Mouse (Mus musculus) liver, embryonic 12.5 days (tissue): ENCODE results near the gene Fam168a. TPM values are rescaled to one million over a fixed set of nuclear protein-coding genes. Genes with fewer than 3 reads are reported as not detected.
A peak's percentile ranks its signal among the peaks of the same experiment; 100 is the strongest.

Source experiments
- ATAC-seq: fragments of 200-750 bp; cut with Nextera tagmentation; 2 replicates; pipeline ENCODE4 v1.8.0; 2017; ENCODE audit warnings: moderate number of reproducible peaks, mild to moderate bottlenecking, moderate library complexity
- H3K27ac ChIP-seq: fragments of 300-500 bp; sonication (generic); 2 replicates; pipeline ENCODE4 v1.5.1; 2016; ENCODE audit warnings: mild to moderate bottlenecking
- H3K27me3 ChIP-seq: fragments of 300-500 bp; sonication (generic); replicated peaks from 2 replicates; pipeline ENCODE4 v1.6.1; 2016; ENCODE audit warnings: mild to moderate bottlenecking, moderate library complexity
- H3K36me3 ChIP-seq: fragments of 300-500 bp; sonication (generic); 2 replicates; pipeline ENCODE4 v1.6.1; 2016; ENCODE audit warnings: mild to moderate bottlenecking, moderate library complexity
- H3K4me1 ChIP-seq: fragments of 300-500 bp; sonication (generic); 2 replicates; pipeline ENCODE4 v1.6.1; 2016
- H3K4me2 ChIP-seq: fragments of 300-500 bp; sonication (generic); 2 replicates; pipeline ENCODE4 v1.6.1; 2016; ENCODE audit warnings: mild to moderate bottlenecking, moderate library complexity
- H3K4me3 ChIP-seq: fragments of 300-500 bp; sonication (generic); 2 replicates; pipeline ENCODE4 v1.5.1; 2016; ENCODE audit warnings: mild to moderate bottlenecking, moderate library complexity
- H3K9ac ChIP-seq: fragments of 300-500 bp; sonication (generic); 2 replicates; pipeline ENCODE4 v1.6.1; 2016; ENCODE audit warnings: mild to moderate bottlenecking, moderate library complexity
- H3K9me3 ChIP-seq: fragments of 300-500 bp; sonication (generic); replicated peaks from 2 replicates; pipeline ENCODE4 v1.6.1; 2016; ENCODE audit warnings: mild to moderate bottlenecking, moderate library complexity
- WGBS: fragments of 180-500 bp; shearing (Covaris S2); methylation state at CpG from one replicate; pipeline ENCODE4 v1.1.7; 2016; ENCODE audit not compliant: insufficient replicate concordance; 5-methylcytosine and 5-hydroxymethylcytosine counted together
- polyA plus RNA-seq: library from polyadenylated mRNA; unstranded; fragments of >200 nt; fragmentation: Nextera tagmentation; extraction: Ambion mirVana; gene quantifications from 2 replicates; pipeline ENCODE4 v1.2.1, GENCODE M21; 2016

Fam168a gene
- polyA plus RNA-seq, 1 experiment from 2014 or later = 7.1 TPM

DNA sequence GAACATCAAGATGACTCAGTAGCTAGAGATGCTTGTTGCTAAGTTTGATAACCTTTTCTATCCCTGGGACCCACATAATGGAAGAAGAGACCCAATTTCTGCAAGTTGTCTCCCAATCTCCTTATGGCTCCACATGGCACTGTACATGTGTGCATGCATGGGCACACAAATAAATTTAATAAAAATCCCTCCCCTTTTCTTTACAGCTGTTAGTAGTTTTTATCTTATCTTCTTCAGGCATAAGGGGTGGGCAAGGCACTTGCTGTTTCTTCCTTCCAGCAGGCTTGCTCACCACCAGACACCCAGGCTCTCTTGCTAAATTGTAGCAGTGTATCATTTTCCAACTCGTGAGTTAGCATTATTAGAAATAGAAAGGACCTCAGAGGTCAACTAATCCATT, 79.6 kb downstream of the Fam168a start:
- WGBS = 5% methylated on average over 1 of the region's 1 CpGs
- ATAC-seq = peak; percentile 94
- no peaks in the 10 kb centered on the region for H3K27me3 ChIP-seq
- peak overlapping the region; percentile 10; the same call in 1 of the 2 replicates for H3K9ac ChIP-seq
- 0 out of 2 replicates have a peak, but pooled peaks cover 4% of the 10 kb centered on the region for H3K36me3 ChIP-seq
- peak overlapping the region; percentile 49 for H3K4me2 ChIP-seq
- H3K4me1 ChIP-seq = peaks cover 47% of the 10 kb centered on the region
- H3K9me3 ChIP-seq = no peaks in the 10 kb centered on the region
- H3K4me3 ChIP-seq = no peak overlapping the region
- H3K27ac ChIP-seq = peak overlapping the region; percentile 76

DNA sequence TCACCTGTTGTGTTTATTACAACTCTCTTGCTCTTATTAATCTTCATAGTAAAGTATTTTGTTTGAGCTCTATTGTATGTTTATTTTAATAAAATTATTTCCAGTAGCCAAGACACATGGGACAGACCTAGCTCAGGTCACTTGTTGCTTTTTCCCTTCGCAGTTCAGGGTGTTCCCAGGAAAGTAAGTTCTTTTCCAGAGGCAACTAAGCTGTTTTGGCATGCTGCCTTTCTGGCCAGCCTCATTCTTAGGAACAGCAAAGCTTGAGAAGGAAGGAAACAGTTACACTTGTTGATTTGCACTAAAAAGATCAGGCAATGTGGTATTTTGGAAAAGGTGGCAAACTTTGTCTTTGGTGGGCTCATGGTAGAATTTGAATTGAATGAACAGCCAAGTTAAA, 81.9 kb downstream of the Fam168a start:
- 0 out of 2 replicates have a peak, but pooled peaks cover 4% of the 10 kb centered on the region for H3K36me3 ChIP-seq
- H3K27me3 ChIP-seq = no peaks in the 10 kb centered on the region
- ATAC-seq = no peak
- no peak overlapping the region for H3K27ac ChIP-seq
- no peak overlapping the region for H3K4me3 ChIP-seq
- H3K4me1 ChIP-seq = peaks cover 44% of the 10 kb centered on the region
- WGBS = 82% methylated on average over 1 of the region's 1 CpGs
- no peak overlapping the region for H3K9ac ChIP-seq
- H3K4me2 ChIP-seq = no peak overlapping the region
- H3K9me3 ChIP-seq = no peaks in the 10 kb centered on the region

DNA sequence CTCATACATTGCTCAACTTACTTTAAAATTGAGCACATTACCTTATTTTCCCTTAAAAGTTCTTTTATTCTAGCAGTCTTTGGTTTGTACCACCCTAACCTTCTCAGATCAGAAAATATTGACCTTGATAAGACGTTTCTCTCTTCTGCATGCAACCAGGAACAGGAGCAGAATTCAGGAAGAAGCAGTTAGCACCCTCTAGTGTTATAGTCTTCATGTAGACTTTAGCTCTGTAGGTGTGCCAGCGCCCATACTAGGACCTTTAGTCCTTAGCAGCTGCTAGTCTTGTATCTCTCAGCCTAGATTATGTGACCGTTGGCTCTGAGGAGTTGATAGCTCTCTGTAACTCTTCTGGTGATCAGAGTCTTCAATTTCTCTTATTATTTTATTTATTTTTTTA, 92.4 kb downstream of the Fam168a start:
- no peak for ATAC-seq
- Histone ChIP-seq H3K27ac (no peak overlapping the region), H3K9me3 (no peaks in the 10 kb centered on the region), H3K4me1 (peaks cover 7% of the 10 kb centered on the region), H3K27me3 (no peaks in the 10 kb centered on the region), H3K9ac (no peak overlapping the region), H3K4me2 (no peak overlapping the region), H3K36me3 (no peaks in the 10 kb centered on the region), H3K4me3 (no peak overlapping the region)
- 25% methylated on average over 3 of the region's 3 CpGs for WGBS

DNA sequence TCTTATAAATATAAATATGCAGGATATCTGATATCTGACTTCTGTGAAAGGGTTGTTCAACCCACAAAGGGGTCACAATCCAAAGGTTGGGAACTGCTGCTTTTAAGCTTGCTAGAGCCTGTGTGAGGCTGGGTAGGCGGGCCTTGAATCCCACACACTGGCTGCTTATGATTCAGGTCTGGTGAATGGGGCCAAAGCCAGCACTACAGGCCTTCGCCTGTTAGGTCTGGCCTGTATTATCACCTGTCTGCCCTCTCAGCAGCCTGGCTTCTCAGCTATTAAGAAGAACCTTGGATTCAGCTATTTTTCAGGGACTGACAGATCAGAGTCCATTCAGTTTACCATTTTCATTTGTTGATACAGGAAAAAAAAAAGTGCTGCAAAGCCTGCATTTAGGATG, 99.0 kb downstream of the Fam168a start:
- Histone ChIP-seq H3K27me3 (no peaks in the 10 kb centered on the region), H3K4me1 (peaks cover 4% of the 10 kb centered on the region; the same call in 1 of the 2 replicates), H3K4me2 (no peak overlapping the region), H3K9me3 (no peaks in the 10 kb centered on the region), H3K27ac (no peak overlapping the region), H3K4me3 (no peak overlapping the region), H3K36me3 (no peaks in the 10 kb centered on the region), H3K9ac (peak overlapping the region; percentile 6; the same call in 1 of the 2 replicates)
- ATAC-seq = no peak
- 67% methylated on average over 2 of the region's 2 CpGs for WGBS

DNA sequence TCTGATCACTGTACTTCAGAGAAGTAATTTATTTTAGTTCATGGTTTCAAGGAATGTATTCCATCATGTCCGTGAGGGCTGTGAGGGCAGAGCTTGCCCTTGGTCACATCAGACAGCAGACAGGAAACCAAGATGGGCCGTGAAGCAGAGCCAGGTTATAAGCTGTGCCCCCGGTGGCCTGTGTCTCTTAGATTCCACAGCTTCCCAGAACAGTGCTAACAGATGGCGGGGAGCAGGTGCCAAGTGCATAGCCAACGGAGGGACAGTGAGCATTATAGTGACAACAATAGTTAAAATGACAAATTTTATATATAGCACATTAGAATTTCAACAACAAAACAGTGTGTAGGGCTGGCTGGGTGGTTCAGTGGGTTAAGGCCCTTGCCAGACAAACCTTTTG, 105.5 kb downstream of the Fam168a start:
- Histone ChIP-seq H3K4me2 (no peak overlapping the region), H3K4me1 (no peaks in the 10 kb centered on the region), H3K9me3 (no peaks in the 10 kb centered on the region), H3K27ac (no peak overlapping the region), H3K9ac (no peak overlapping the region), H3K36me3 (no peaks in the 10 kb centered on the region), H3K27me3 (no peaks in the 10 kb centered on the region), H3K4me3 (no peak overlapping the region)
- ATAC-seq = no peak
- 75% methylated on average over 5 of the region's 5 CpGs for whole genome bisulfite sequencing

DNA sequence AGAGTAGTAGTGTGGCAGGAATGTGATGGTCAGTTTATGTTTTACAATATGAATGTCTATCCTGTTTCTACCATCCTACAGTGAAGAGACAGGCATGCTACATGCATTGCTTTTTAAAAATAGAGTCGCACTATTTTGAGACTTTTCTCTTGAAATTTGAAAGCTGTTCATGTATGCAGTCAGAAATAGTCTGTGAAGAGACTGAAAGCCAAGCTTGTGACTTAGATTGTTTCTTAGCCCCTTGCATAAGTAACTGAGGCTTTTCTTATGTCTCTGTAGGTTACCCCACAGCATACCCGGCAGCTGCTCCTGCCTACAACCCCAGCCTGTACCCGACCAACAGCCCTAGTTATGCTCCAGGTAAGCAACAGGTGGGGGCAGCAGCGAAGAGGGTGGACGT, 106.2 kb downstream of the Fam168a start:
- H3K27ac ChIP-seq = no peak overlapping the region
- H3K36me3 ChIP-seq = no peaks in the 10 kb centered on the region
- 72% methylated on average over 5 of the region's 5 CpGs for WGBS
- H3K27me3 ChIP-seq = no peaks in the 10 kb centered on the region
- no peak overlapping the region for H3K9ac ChIP-seq
- no peak overlapping the region for H3K4me3 ChIP-seq
- 0 out of 2 replicates have a peak, but pooled peaks cover 4% of the 10 kb centered on the region for H3K4me1 ChIP-seq
- ATAC-seq = no peak
- no peaks in the 10 kb centered on the region for H3K9me3 ChIP-seq
- no peak overlapping the region for H3K4me2 ChIP-seq

DNA sequence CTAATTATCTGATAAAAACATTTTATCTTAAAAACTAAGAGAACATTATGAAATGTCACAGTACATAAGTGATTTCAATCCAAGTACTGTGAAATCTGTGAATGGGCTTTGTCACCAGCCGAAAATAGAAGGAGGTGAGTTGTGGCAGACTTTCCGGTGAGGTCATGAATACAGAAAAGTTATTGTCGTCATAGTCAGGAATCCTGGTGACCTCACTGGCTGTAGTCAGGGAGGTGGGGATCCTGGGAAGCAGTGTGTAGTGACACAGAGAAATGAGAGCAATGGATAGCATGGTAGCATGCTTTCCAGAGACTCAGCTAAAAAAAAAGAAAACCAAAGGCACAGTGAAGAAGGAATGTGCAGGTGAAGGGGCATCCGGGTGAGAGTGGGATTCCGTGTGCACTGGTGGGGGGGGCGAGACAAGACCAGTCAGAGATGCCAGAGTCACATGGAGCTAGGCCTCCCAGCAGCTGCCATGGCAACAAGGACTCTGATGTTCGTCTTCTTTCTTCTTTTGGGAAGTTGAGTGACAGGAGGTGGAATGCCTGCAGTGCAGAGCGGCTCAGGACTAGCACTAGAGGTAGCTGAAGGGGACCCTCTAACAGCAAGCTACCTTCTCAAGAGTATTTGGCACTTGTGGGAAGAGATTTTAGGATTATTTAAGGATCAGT, 109.6 kb downstream of the Fam168a start:
- no peak overlapping the region for H3K4me3 ChIP-seq
- ATAC-seq = no peak
- no peak overlapping the region for H3K9ac ChIP-seq
- no peaks in the 10 kb centered on the region for H3K27me3 ChIP-seq
- H3K4me2 ChIP-seq = no peak overlapping the region
- peaks cover 4% of the 10 kb centered on the region; the same call in 1 of the 2 replicates for H3K4me1 ChIP-seq
- WGBS = 73% methylated on average over 8 of the region's 8 CpGs
- no peak overlapping the region for H3K27ac ChIP-seq
- H3K9me3 ChIP-seq = no peaks in the 10 kb centered on the region
- H3K36me3 ChIP-seq = no peaks in the 10 kb centered on the region

DNA sequence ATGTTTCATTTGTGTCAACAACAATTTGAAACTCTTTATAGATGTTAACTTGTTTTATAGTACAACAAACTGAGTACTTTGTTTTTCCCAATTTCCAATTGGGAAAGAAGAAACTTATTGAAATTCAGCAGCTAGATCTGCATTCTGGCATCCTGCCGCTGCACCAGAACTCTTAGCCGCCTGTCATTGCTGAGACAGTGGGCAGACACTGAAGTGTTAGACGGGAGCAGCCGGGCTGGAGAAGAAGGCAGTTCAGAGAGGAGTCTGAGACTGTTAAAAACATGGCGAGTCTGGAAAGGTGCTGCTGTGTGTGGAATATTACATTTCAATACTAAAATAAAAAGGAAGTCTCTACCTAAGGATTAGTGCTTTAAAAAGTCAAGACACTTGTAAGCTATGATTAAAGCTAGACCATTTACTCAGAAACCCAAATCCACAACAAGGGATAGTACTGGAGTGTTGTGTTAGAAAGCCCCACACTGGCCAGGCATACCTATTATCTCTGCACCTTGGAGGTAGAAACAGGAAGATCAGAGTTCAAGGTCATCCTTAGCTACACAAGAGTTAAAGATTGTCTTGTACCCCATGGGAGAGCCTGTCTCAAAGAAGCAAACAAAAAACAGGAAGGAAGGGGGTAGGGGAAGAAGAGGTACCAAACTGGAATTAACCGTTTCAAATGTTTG, 110.5 kb downstream of the Fam168a start:
- peaks cover 4% of the 10 kb centered on the region; the same call in 1 of the 2 replicates for H3K4me1 ChIP-seq
- no peak for ATAC-seq
- H3K9ac ChIP-seq = no peak overlapping the region
- H3K4me3 ChIP-seq = no peak overlapping the region
- H3K27me3 ChIP-seq = no peaks in the 10 kb centered on the region
- H3K27ac ChIP-seq = no peak overlapping the region; the same call in 1 of the 2 replicates
- WGBS = 57% methylated on average over 6 of the region's 6 CpGs
- H3K9me3 ChIP-seq = no peaks in the 10 kb centered on the region
- H3K36me3 ChIP-seq = no peaks in the 10 kb centered on the region
- no peak overlapping the region for H3K4me2 ChIP-seq

DNA sequence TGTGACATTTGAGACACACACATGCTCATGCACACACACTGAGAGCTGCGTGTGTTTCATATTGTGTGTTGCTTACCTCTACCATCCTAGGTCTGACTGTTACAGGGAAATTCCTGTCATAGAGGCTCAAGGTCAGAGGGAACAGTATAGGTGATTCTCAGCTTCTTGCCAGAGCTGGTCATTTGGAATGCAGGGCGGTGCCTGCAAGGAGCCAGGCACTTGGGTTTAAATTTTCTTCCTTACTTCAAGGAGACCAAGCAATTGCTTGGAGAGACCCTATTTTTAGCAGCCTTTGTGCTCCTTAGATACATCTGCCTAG, 111.0 kb downstream of the Fam168a start:
- no peaks in the 10 kb centered on the region for H3K36me3 ChIP-seq
- H3K27ac ChIP-seq = no peak overlapping the region
- ATAC-seq = no peak
- no peak overlapping the region for H3K4me2 ChIP-seq
- no peaks in the 10 kb centered on the region for H3K27me3 ChIP-seq
- H3K9ac ChIP-seq = no peak overlapping the region
- 66% methylated on average over 2 of the region's 2 CpGs for WGBS
- H3K4me1 ChIP-seq = peaks cover 4% of the 10 kb centered on the region; the same call in 1 of the 2 replicates
- H3K9me3 ChIP-seq = no peaks in the 10 kb centered on the region
- H3K4me3 ChIP-seq = no peak overlapping the region

DNA sequence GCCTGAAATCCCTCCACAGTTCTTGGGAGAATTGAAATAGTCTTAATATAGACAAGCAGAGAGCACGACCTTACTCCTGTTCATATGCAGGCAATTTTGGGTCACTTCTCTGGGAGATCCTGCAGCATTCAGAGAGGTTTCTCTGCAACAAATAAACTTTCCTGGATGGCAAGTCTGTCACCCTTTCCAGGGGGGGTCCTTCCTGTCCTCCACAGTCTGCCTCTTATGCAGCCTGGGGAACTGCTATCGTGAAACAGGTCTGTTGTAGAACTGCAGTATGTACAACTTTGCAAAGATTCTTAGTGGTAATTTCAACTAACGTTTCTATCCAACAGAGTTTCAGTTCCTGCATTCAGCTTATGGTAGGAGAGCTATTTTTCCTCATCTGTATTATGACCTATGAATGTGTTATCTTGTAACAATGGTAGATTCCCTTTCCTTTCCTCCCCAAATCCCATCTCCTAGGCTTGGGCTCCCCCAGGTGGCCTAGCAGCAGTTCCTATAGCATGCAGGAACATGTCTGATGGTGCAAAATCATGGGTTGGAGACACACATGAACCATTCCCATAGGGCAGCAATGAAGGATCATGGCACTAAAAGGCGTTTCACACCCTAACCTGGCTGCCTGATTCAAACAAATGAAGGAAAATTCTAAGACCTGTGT, 112.1 kb downstream of the Fam168a start:
- H3K4me2 ChIP-seq = no peak overlapping the region
- 73% methylated on average over 4 of the region's 4 CpGs for WGBS
- no peaks in the 10 kb centered on the region for H3K36me3 ChIP-seq
- no peaks in the 10 kb centered on the region for H3K27me3 ChIP-seq
- H3K27ac ChIP-seq = no peak overlapping the region
- no peak for ATAC-seq
- H3K4me1 ChIP-seq = peaks cover 4% of the 10 kb centered on the region; the same call in 1 of the 2 replicates
- no peak overlapping the region for H3K4me3 ChIP-seq
- no peaks in the 10 kb centered on the region for H3K9me3 ChIP-seq
- H3K9ac ChIP-seq = no peak overlapping the region

DNA sequence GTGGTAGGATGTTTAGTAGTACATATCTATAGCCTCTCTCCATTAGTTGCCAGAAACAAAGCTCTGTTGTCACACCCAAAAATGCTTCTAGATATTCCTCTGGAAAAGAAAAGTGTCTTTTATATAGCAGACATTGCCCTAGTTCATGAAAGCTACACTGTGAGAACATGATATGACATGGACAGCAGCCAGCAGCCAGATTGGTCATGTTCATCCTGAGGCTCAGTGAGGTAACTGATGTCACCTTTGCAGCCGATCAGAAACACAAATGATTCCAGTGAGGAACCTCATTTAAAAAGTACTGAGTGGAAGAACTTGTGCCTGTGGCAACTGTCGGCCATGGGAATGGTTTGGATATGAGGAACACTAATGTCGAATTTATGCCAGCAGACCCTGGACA, 118.2 kb downstream of the Fam168a start:
- H3K36me3 ChIP-seq = peaks cover 5% of the 10 kb centered on the region; the same call in 1 of the 2 replicates
- ATAC-seq = no peak
- H3K4me2 ChIP-seq = no peak overlapping the region
- no peaks in the 10 kb centered on the region for H3K9me3 ChIP-seq
- H3K27ac ChIP-seq = no peak overlapping the region
- no peaks in the 10 kb centered on the region; the same call in 1 of the 2 replicates for H3K4me1 ChIP-seq
- H3K9ac ChIP-seq = no peak overlapping the region
- H3K4me3 ChIP-seq = no peak overlapping the region
- no peaks in the 10 kb centered on the region for H3K27me3 ChIP-seq
- WGBS = 72% methylated on average over 3 of the region's 3 CpGs

DNA sequence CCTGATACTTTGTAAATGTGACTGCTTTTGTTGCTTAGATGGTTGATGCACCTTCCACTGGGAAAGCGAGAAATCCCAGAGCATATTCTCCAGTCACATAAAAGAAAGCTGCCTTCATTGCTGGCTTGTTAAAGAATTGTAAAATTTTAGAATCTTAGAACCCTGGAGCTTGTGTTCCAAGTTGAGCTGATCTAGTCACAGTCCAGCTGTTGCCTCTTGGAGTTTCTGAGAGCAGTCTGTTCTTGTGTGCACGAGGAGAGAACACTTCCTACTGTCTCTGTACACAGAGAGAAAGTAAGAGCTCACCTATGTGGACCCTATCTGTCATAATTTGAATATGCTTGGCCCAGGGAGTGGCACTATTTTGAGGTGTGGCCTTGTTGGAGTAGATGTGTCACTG, 122.1 kb downstream of the Fam168a start:
- 76% methylated on average over 2 of the region's 2 CpGs for WGBS
- H3K36me3 ChIP-seq = peaks cover 10% of the 10 kb centered on the region; the same call in 1 of the 2 replicates
- no peak overlapping the region for H3K4me2 ChIP-seq
- H3K4me3 ChIP-seq = no peak overlapping the region
- no peaks in the 10 kb centered on the region for H3K9me3 ChIP-seq
- no peaks in the 10 kb centered on the region for H3K27me3 ChIP-seq
- no peak overlapping the region for H3K27ac ChIP-seq
- ATAC-seq = no peak
- no peak overlapping the region for H3K9ac ChIP-seq
- no peaks in the 10 kb centered on the region; the same call in 1 of the 2 replicates for H3K4me1 ChIP-seq
